Mouse (Mus musculus) lung, adult 18-20 months (tissue): Measurements from ENCODE around the gene Serpina1e.
"Not testable (repeated sequence)": the region's sequence is repeated elsewhere in the genome, so short reads cannot be mapped to it uniquely, and the experiment has no call there.

Experiments
- DNase-seq, 2 experiments: peaks; one replicate each; pipeline ENCODE4 v3.0.0; 2022; ENCODE audit warnings: mixed read lengths in 2 of 2

Gene Serpina1e

DNA sequence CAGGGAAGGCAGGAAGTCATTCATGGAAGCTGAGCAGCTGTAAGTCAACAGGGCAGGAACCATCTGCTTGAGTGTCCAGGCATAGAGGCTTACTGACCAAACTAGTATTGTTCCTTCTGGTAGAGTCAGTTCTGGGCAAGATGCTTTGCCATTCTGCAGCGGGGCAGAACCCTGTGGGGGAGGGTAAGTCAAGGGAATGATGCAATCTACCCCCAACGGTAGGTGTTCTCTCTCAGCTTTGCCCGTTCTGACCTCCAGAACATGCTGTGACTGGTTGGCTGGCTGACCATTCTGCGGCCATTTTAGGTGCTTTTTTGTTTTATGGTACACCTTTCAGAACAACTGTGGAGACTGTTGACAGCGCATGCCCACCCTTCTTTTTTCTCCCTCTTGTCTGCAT lies 3.6 kb upstream of the Serpina1e start:
- no peak for DNase-seq

DNA sequence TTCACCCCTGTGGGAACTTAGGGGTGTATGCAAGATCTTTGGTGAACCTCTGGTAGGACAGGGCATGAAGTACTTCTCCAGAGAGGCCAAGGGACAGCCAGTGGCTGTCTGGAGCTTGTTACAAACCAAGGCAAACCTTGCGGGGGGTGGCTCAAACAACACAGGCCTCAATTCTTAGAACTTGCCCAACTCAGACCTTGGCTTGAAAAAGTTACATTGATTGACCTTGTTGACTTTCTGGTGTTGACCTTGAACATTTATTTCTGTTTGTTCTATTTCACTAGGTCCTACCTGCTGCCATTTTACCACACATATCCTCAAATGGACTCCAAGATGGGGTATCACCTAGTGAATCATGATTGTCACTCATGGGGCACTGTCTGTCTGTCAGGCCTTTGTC lies 2.9 kb upstream of the Serpina1e start:
- no peak for DNase-seq

GRCm38 (mm10) chr12:103956555-103956954 lies 2.2 kb downstream of the Serpina1e start:
- DNase-seq: not testable (repeated sequence)

- DNase-seq: not testable (repeated sequence)
These were observed 5.8 kb downstream of the Serpina1e start for GRCm38 (mm10) chr12:103952972-103953371.

DNA sequence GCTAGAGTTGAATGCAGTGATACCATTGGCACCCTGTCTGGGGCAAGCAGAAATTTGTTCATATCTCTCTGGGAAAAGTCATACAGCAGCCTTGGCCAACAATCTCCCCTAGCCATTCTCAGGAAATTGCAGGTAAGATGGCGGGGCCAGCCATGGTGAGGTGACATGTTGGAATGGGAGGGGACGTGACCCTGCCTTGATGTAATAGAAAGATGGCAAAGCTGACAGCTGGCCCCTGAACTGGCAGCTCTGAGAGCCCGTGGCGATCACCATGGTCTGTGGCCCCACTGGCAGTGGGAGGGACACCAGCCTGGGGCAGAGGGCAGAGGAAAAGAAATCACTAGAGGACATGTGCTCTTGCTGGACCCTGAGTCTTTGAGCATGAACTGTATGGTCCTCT lies 12.5 kb downstream of the Serpina1e start:
- no peak for DNase-seq

- not testable (repeated sequence) for DNase-seq
These were observed 49.6 kb downstream of the Serpina1e start for GRCm38 (mm10) chr12:103909181-103909580.

- not testable (repeated sequence) for DNase-seq
These were observed 51.0 kb downstream of the Serpina1e start for GRCm38 (mm10) chr12:103907746-103908145.

DNA sequence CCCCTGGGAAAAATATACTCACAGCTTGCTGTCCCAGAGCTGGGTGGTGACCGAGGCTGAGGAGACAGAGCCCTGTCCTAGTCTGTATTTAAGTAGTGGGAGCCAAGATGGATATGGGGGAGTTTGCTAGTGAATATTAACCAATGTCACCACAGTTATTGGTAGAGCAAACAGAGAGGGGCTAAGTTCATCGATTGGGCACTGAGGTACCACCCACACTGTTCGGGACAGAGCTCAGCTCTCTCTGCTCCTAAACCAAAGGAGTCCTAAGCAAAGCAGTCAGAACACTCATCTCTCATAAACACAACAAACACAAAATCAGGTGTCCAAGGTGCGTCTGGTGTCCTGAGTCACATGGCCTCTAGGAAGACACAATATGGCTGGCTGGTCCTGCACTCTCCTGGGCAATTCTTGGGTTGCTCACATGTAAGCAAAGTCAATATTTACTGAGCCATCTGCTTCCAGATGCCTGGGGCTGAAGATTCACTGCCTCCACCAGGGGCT lies 53.9 kb downstream of the Serpina1e start, which contains the start of gene Serpina1c:
Gene Serpina1c (minus strand): TSS at position 51 of the 504 bp plus-strand sequence.
- not testable (repeated sequence) for DNase-seq

GRCm38 (mm10) chr12:103901929-103902328 lies 56.8 kb downstream of the Serpina1e start:
- peak; percentile 11 to 28 for DNase-seq
